Mouse (Mus musculus): ENCODE measurements around the gene Ccdc14.
"Not testable (repeated sequence)": the region's sequence is repeated elsewhere in the genome, so short reads cannot be mapped to it uniquely, and the experiment has no call there.

The Ccdc14 gene

DNA sequence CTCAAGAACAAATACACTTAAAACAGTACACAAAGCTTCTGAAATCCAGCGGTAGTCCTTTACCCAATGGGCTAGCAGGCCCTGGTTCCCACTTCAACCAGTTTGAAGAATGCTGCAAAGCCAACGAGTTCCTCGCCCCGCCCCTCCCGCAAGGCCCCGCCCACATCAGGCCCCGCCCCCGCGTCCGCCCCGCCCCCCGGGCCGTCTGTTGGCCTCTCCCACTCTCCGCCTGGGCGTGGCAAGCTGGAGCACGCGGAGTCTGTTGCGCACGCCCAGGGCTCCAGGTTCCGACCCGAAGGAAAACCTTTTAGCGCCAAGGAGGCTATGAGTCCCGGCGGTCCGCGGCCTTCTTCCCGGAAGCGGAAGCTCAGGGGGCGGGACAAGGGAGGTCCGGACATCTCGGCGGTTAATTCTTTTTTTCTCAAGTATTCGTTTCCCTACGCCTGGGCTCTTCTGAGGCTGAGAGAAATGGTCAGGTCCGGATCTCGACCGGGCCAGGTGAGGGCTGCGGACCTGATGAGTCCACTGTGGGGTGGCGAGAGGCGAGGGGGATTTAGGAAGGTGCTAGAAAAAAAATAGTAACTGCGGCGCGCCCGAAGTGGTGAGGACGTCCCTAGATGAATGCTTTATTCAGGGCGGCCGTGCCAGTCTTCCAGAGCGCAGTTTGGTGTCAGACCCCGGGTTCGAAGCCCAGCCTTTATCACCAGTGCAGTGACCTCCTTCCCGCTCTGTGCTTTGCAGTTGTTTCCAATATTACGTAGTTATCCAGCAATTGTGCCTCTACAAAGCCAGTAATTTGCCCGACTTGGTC lies at the start of gene Ccdc14:
TSS of gene Ccdc14 (plus strand) at position 283 of the 811 bp plus-strand sequence.
- peak; percentile 94 for DNase-seq

GRCm38 (mm10) chr16:34643511-34644259 lies 46.7 kb upstream of the Ccdc14 start:
- no peak for DNase-seq

GRCm38 (mm10) chr16:34649621-34650020 lies 40.8 kb upstream of the Ccdc14 start, which contains the start of gene Ropn1:
Gene Ropn1 (plus strand): TSS chr16:34649921.
- no peak for DNase-seq

DNA sequence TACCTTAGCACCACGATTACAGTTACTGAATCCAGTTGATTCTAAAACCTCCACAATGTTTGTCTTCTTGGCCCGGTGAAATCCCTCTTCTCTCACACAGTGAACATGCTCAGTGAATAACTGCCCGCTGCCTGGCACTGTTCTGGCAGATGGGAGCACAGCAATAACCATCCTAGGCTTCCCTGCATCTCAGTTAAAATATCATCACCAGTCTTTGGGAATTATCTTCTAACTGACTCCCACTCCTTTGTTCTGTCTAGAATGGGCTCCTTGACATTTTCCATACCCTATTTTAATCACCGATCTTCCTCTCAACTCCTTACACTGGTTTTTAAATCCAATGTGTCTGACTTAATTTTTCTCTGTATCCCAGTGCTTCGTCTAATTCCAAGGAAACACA lies 37.4 kb upstream of the Ccdc14 start:
- DNase-seq = no peak

DNA sequence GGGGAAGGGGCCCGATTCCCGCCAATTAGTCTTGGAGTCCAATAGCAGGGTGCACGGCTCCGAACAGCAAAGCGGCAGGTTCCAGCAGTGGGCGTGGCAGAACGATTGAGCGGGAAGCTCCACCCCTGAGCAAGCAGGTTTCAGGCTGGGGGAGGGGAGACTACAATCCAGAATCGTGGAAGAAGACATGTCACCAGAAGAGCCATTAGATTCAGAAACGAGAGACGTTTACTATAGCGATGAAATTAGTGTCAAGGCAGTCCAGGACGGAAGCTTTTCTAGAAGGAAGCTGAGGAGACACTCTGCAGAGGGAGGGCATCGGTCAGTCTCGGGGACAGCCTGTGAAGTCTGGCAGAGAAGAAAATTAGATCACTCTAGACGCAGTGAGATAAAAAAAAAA lies 32.9 kb upstream of the Ccdc14 start:
- DNase-seq = peak; percentile 58

DNA sequence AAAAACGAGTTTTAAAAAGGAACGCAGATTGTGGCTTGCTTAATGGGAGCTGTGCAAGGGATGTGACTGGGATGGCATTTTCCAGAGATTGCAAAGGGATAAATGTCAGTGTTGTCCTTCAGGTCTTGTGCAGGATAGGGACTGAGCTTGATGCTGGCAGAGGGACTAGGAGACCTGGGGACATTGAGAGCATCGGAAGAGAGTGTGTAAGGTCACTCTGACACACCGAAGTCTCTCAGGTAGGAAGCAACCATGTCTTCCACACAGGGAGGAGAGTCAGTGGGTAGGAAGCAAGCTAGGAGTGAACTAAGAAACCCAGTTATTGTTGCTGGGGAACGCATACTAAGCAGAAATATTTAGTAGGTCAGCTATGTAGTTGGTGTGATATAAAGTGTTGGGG lies 32.4 kb upstream of the Ccdc14 start:
- DNase-seq = peak; percentile 30

GRCm38 (mm10) chr16:34658388-34658787 lies 32.0 kb upstream of the Ccdc14 start:
- peak; percentile 78 for DNase-seq

DNA sequence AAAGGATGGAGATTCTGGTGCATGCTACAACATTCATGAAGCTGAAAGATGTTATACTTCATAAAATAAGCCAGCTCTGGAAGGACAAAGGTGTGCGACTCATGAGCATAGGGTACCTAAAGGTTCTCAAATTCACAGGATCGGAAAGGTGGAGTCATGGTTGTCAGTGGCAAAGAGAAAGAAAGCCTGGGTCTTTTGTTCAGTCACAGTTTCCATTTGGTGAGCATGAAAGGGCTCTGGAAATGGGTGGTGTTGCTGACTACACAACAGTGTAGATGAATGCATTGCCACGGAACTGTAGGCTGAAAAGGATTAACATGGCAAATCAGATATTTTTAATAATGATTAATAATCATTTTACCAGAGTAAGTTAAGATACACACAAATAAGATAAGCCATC lies 25.9 kb upstream of the Ccdc14 start:
- DNase-seq = no peak

DNA sequence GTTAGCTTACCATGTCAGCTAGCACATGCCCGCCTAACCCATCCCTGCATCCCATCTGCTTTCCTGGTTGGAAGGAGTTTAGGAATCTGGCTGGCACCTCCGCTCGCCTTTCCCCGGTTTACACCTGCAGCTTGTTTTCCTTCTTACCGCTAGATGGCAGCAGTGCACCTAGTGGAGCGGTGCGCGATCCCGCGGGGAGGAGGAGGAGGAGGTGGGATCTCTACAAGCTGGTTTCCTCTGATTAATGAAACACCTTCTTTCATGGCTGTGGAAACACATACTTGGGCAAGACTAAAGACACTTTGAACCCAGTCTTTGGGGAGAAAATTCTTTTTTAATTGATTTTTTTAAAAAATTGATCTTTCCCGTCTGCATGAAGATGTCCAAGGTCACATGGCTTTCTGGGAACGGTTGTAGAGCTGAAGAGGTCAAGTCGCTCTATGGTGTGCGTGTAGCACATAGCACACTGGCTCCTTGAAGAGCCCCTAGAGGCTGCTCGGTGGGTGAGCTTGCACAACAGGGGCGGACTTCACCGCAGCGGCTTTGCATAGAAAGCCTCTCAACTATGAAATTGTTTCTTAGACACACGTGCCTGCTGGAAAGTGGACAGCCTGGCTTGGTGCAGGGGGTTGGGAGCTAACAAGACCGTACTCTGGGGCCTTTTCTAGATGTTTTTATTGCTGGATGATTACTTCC lies 23.2 kb upstream of the Ccdc14 start:
- DNase-seq = peak; percentile 88

DNA sequence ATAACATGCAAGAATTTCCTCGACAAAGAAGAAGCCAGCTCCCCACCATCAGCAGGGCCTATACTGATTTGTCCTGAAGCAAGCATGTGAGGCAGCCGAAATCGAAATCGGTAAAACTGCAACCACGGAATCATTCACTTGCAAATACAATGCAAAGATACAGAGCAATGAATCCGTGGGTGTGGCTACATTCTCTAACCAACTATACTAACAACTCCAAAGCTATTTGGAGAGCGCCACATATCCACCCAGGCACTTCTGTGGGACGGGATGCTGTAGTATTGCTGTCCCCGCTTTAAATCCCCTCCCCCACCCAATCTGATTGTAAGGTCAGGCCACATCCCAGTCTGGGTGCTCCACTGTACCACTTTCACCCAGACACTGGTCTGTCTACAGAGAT lies 22.1 kb upstream of the Ccdc14 start:
- no peak for DNase-seq

GRCm38 (mm10) chr16:34671966-34672365 lies 18.4 kb upstream of the Ccdc14 start:
- no peak for DNase-seq

GRCm38 (mm10) chr16:34672822-34673221 lies 17.6 kb upstream of the Ccdc14 start:
- DNase-seq = no peak

GRCm38 (mm10) chr16:34674365-34674764 lies 16.1 kb upstream of the Ccdc14 start:
- no peak for DNase-seq

DNA sequence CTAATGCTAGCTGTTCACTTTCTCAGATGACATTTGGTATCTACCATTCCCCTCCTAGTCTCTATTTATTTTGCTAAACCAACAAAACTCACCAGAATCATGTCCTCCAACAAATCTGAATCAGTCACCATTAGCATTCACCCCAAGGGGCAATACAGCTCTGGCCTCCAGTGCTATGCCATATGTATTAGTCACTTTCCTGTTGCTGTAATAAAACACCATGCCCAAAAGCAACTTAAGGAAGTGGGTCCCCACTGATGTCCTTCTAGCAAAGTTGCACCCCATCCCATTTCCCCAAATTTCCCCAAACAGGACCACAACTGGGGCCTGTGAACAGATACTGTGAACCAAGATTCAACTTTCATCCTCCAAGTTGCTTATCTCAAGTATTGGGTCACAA lies 8.6 kb upstream of the Ccdc14 start:
- DNase-seq = no peak

DNA sequence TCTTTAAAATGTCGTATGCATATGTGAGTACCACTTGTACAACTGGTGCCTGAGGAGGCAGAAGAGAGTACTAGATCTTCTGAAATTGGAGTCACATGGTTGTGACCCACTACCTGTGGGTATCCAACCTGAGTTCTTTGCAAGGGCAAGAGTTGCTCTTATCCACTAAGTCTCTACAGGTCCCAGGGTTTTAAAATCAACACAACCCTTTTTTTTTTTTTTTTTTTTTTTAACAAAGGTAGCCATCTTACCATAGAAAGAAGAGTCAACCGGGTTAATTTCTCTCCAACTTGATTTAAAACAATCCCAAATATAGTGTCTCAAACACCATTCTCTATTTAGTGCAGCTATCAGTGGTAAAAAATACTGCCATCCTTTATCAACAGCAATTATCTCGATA lies 537 bp upstream of the Ccdc14 start:
- no peak for DNase-seq

DNA sequence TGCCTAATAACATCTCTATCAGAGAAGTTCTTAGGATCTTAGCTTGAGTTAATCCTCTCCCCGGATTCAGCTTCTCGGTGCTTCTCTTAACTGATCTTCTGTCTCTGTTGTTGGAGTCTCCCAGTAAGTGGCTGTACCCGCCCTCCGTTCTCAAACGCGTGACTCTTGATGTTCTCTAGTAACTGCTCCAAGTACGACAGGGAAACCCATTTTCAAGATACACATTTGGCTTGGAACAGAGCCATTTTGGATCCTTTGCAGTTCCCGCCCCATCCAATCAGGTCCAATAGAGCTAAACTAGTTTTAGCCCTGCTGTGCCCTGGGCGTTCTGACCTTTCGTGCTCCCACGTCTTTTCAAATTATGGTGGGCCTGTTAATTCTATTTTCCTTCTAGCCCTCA lies 740 bp downstream of the Ccdc14 start:
- DNase-seq = peak; percentile 58

- DNase-seq = no peak
These were observed 4.1 kb downstream of the Ccdc14 start for GRCm38 (mm10) chr16:34694477-34694876.

DNA sequence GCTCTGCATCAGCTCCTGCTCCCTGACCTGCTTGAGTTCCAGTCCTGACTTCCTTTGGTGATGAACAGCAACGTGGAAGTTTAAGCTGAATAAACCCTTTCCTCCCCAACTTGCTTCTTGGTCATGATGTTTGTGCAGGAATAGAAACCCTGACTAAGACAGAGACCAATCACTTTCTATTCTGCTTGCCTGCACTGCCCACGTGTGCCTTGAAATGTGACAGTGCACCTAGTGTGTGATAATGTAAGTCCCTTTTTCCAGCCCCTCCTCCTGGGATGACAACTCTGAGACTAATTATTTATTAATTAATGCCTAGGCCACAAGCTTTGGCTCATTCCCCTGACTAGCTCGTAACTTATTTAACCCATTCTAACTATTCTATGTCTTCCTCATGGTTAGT lies 8.3 kb downstream of the Ccdc14 start:
- not testable (repeated sequence) for DNase-seq

DNA sequence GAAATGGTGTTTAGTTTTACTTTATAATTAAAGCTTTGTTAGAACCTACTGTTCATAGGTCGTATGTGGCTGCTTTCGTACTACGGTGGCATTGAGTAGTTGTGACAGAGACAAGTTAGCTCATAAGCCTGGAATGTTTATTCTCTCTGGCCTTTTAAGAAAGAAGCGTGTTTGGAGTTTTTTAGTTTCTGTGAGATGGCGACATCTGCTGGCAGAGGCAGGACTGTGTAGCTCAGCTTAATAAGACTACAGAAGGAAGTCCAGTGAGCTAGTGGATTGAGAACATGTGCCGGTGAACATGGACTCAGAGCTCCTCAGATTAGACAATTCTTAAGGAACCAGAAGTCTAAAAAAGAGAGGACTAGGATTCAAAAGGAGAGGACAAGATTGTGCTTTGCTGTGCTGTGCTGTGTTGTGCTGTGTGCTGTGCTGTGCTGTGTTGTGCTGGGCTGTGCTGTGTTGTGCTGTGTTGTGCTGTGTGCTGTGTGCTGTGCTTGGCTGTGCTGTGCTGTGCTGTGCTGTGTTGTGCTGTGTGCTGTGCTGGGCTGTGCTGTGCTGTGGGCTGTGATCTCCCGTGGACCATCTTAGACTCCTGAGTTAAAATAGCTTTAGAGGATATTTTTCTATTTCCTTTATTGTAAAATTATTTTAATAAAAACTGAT lies 9.9 kb downstream of the Ccdc14 start:
- peak; percentile 89 for DNase-seq

DNA sequence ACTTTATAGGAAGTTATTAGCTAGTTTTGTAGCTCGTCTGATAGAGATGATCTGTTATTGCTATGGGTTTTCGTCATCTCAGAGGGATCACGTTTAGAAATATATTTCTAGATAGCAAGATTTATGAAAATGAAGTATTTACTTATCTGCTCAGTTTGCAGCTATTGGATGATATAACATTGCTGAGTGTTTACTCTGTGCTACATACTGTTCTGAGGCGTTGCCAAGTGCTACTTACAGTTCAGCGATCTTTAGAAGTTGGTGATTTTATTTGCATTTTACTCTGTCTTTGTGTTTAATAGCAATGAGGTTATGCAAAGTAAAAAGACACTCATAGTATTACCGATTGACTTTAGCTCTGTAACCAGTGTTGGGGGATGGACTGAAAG lies 10.4 kb downstream of the Ccdc14 start:
- no peak for DNase-seq

DNA sequence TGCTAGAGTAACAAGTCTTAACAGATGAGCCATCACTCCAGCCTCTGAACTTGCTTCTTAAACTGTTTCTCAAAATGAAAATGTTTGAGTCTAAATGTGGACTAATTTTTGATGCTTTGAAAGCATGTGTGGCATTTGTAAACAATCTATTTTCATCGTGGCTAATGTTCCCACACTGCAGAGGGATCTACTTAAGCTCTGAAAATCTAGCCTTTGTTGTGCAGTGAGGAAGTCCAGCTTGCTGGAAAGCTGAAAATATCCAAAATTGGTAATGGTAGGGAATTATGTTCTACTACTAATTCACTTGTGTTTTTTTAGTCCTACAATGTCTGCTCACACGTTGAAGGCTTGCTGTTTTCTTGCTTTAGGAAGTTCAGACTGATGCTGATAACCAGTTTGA lies 15.6 kb downstream of the Ccdc14 start:
- DNase-seq = no peak

- no peak for DNase-seq
These were observed 16.1 kb downstream of the Ccdc14 start for GRCm38 (mm10) chr16:34706487-34706946.

DNA sequence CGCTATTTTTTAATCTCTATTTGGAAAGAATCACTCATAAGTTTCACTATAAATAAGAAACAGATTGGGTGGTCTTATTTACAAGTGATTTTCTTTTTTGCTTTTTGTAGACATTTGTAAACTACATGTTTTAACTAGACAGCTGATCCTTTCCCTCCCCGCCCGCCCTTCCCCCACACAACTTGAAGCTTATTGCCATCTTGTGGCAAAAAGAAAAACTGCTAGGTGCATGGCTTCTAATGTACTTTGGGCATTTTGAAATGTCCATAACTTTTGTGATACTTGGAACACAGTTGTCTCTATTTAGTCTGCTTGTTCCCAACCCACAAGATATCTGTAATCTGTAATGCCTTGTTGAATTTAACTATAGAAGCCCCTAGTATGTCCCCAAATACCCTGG lies 21.1 kb downstream of the Ccdc14 start:
- DNase-seq = peak; percentile 43
